Mouse (Mus musculus): ENCODE results near the gene Sec14l2. TPM values are rescaled to one million over a fixed set of nuclear protein-coding genes. Genes with fewer than 3 reads are reported as not detected.

Gene Sec14l2
- polyA plus RNA-seq, 2 experiments from 2014 or later, result 0.48 to 1.2 TPM

DNA sequence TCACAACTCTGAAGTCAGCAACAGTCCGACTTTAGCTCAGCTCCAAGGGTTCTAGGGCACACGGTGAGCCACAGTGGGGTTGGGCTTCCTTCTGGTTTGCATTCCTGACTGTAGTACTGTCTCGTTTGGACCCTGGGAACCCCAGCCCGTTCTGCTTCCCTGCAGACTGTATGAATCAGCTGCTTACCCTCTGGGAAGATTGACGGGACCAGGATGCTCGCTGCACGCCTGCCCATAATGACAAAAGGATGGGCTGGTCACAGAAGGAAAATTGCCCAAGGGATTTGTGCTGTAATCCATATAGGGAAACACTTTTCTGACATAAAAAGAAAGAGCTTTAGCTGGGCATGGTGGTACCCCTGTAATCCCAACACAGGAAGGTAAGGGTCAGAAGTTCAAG is 24.4 kb downstream of the Sec14l2 start:
- no peak for ATAC-seq

DNA sequence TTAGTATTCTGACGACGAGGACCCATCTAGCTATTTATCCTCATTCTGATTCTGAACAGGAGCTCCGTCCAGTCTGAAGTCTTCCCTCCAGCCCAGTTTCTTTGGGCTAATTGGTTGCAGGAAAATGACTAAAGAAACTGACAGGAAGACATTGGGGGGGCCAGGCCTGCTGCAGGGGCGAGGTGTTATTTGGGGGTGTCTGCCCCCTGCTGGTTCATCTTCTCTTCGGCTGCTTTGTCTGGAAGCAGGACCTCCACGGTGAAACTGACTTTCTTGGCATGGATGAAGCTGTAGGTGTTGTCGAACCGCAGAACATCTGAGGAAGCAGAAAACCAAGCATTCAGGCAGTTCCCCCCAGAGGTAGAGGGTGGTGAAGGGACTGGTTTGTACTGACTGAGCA is 25.1 kb downstream of the Sec14l2 start:
- ATAC-seq, result no peak

DNA sequence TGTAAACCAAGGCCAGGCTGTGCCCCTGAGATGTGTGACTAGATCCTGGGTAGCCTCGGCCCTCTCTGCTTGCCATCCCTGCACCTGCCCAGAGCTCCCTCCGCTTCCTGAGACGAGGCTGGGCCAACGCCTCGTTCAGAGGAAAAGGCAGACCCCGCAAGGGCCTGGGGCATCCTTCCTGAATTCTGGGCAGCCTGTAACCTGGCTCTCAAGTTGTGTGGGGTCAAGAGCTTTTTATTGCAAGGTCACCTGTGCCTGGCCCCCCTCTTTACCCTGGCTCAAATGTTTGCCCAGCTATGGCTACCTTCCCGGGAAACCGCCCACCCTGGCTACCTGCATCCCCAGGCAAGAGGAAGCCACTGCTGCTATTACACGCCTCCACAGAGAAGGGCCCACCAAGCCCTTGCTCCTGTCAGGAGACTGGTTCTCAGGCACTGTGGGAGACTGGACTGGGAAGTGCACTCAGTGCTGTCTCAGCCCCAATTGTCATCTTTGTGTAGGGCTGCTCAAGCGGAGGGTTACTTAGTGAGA is 26.1 kb downstream of the Sec14l2 start:
- ATAC-seq, result no peak

DNA sequence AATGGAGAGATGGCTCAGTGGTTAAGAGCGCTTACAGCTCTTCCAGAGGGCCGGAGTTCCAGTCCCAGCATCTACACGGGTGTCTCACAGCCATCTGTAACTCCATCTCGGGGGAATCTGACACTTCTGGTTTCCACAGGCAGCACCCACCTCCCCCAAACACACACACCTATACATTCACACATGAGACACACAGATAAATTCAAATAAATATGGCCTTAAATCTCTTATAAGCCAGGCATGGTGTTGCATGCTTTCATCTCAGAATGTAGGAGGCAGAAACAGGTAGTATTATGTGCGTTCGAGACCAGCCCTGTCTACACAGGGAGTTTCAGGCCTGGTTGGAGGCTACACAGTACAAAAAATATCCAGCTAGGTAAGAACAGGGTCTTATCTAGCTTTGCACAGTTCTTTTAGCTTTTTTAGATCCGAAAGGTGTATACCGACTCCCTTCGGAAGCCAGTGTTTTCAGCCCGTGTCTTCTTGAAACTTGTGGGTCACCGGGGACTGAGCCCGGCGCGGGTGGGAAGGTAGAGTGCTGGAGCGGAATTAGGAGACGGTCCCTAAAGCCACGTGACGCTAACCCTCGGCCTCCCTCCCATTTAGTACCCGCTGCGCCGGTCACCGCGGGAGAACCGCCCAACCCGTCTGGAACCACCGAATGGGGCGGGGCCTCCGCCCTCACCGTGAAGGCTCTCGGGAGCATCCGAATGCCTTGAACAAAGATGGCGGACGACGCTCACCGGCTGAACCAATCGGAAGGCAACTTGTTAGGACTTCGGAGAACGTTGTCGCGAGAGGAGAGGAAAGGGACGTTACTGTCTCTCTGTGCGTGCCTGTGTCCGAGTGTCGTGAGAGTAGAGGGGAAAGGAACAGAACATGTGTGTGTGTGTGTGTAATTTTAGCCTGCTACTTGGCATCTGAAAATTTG is 26.9 kb downstream of the Sec14l2 start:
- ATAC-seq, result peak; percentile 88

DNA sequence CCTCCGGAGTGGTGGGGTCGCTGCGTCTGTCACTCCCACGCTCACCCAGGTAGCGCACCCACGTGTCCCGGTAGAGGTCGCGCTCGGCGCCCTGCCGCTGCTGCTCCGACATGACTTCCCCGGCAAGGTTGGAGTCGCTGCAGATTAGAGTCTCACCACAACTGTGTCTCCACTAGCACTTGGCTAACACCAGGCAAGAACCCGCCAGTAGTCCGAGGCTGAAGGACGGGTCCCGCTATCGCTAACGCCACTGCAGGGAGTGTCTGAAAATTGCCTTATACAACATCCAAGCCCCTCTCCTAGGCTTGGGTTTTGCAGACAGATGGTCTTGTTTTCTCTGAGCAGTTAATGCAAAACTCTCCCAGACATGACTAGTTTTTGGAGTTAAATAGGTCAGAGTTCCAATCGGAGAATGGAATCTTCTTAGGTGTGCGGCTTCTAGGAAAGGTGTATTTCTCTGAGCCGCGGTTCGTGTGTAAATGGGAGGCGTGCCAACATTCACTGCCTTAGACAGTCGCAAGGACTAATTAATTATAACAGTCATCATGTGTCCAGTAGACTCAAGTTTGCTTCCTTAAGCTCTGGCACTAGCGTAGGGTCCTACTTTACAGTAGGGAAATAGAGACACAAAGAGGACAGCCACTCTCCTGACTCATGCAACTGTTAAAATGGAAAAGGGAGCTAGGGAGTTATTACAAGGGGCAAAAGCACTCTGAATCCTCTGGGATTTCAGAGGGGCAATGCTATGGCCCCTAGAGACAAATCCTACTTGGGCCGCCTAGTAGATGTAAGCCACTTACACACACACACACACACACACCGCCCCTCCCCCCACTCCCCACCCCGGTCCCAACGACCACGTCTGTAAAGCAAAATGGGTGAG is 27.8 kb downstream of the Sec14l2 start, which contains the start of gene Mtfp1:
Gene Mtfp1, minus strand, starts transcription at position 275 of the 883 bp plus-strand sequence.
- ATAC-seq, result no peak

DNA sequence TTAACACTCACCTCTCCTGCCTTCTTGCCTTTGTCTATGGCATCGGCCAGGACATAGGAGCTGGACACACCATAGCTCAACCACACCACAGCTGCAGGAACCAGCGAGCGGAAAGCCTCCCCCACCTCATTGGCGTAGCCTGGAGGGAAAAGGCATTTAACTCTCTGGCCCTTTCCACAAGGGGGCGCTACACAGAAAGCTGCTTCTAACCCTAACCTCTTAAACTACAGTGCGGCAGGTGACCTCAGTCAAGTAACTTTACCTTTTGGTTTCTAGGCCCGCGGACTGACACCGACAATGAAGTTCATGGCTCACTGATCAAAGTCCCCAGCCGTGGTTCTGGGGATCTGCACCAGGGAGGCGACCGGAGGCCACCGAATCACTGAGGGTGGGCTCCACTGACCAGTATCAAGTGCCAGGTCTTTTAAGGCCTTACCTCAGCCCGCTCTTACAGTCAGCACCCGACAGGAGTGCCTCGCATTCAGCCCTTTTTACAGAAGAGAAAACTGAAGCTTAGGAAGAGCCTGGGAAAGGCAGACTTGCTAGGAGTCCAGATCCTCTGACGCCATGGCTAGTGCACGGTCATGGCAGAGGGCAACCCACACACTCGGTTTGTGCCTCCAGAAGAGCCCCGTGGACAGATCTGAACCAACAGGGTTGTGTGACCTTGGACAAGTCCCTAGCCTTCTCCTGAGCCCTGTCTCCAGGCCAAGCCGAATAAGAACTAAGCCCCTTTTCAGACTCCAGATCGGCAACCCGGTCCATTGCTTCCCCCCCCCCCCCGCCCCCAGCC is 28.6 kb downstream of the Sec14l2 start:
- ATAC-seq, result peak; percentile 16

DNA sequence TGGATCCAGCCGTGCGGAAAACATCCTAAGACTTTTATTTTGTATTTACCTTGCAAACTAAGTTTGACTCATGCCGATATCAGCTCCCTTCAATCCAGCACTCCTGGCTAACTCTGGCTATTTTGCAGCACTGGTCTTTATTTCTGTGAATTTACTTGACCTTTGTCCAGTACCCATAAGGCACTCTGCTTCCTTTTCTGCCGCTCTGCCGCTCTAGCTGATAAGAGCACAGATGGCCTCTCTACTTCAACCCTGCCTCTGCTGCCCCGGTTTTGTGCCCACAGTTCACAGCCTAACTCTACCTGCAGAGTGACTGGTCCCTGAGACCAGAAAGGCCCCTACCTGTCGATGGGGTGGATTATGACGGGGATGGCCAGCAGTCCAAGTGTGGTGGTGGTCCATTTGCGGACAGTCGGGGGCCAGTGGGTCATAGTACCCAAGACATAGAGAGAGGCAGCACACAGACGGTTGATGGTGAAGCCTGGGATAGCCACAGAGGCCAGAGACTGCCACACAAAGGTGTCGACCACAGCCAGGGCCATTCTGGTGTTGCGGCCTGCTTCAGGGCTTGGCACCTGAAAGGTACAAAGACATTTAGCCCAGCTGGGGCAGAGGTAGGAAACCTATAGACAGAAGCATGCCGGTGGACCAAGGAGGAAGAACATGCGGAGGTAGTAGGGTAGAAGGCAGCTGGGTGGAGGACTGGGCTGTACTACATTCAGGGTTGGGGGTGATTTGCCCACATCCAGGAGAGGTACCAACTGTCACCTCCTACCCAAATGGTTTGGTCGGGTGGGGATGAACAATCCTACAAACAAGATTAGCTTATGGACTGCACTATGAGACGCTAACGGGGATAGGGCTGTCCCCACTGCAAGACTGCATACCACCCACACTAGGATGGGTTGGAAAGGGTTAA is 29.5 kb downstream of the Sec14l2 start:
- no peak for ATAC-seq

DNA sequence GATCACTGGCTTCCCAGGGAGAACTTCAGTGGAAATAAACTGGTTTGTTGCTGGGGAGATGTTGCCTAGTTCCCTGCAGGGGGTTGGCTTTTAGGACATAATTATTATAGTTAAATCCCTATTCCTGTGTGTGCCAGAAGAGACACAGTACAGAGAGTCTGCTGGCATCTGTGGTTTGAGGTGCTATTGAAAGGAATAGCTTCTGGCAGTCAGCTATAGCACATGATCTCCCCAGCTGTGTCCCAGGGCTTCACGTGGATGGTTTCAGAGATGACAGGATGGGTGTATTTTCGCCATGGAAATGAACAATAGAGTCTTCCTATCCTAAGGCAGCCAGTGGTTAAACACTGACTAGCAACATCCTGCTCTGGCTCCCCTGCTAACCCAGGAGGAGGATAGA is 35.9 kb downstream of the Sec14l2 start:
- no peak for ATAC-seq

DNA sequence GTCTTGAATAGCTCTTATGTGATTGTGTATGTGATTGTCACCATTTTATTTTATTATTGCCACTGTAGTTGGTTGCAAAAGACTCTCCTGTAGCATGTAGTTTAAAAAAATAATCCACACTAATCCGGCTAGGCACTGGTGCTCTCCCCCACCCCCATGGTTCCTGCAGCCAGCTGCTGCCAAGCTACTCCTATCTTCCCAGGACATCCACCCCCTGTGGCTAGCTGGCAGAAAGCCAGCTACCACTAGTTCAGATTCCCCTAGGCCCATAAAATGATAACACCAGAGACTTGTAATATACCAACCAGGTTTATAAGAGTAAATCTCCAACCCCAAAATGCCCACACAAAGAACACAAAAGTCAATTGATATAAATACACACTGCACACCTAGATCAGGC is 37.0 kb downstream of the Sec14l2 start:
- ATAC-seq, result no peak

DNA sequence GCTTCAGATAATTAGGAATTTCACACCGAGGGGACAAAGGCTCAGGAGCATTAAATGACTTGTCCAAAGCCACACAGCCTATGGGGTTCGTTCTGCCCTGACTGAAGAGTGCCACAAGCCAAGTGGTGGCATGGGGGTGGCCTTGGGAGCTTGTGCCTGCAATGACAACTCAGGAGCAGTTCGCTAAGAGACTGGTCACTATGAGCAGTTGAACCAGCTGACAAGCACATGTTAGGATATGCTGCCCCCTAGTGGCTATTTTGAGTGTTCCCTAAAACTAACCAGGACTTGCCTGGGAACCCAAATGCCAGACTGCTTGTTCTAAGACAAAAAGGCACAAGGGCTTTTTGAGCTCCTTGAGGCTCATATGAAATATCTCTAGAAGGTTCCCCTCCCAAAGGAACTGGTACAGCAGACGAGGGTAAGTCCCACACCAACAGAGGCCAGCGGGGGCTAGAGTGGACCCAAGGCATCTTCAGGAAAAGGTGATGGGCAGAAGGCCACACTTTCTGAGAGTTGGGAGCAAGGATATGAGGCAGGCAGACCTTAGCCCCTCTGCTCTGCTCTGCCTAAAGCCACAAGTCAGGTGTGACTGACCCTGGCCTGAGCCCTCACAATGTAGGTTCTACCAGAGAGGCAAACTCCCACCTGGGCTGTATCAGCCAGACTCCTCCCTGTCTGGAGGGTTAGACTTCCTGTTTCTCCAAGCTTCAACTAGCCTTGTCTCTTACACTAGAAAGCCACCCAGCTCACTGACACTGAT is 39.7 kb downstream of the Sec14l2 start:
- no peak for ATAC-seq

DNA sequence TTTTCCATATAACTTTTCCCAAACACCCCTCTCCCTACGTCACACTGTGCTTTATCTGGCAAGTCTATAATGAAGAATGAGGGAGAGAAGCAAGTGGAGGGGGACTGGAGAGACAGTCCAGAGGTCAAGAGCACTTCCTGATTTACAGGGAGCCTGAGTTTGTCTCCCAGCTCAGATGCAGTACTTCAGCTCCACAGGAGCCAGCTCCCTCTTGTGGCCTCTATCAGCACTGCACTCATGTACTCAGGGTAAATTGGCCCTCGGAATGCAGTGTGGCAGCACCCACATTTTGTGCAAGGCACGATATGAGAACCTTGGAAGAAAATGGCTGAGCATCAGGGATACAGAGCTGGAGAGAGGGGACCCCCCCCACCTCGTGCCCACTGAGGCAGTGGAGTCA is 43.0 kb downstream of the Sec14l2 start:
- no peak for ATAC-seq

DNA sequence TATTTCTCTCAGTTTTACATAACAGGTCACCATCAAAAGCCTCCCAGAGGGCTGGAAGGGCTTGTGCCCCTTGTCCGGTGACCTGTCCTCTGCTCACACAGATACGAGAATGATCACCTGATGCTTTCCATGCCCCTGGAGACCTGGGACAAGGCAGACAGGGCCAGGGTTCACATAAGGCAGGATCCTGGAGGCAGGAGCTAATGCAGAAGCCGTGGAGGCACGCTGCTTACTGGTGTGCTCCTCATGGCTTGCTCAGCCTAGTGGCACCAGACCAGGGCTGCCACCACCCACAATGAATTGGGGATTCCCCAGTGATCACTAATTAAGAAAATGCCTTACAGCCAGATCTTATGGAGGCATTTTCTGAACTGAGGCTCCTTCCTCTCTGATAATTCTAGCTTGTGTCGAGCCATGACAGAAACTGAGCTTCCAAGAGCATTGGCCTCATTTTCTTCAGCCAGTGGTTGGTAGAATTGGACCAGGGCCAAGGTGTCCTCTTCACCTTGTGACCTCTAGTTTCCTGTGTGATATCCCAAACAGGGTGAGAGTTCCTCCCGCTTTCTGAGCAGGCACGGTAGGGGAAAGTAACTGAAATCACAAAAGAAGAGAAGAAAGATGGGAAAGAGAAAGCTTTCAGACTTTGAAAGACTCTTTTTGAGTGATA is 44.8 kb downstream of the Sec14l2 start:
- no peak for ATAC-seq

DNA sequence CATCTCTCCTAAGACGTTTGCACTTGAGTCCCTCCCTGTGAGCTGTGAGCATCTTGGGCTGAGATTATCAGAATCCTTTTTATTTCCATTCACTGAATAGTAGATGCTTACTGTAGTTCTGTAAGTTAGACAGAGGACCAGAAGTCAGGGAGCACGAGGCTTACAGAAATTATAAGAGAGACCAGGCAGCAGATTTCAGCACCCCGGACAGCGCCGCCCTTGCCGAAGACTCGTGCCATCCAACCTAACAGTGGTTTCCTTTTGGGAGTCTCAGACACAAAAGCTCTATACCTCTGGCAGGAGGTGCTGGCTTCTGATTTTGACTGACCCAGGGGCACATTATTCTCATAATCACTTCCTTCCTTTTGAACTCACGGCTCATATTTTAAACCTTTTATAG is 46.6 kb downstream of the Sec14l2 start:
- ATAC-seq, result no peak

DNA sequence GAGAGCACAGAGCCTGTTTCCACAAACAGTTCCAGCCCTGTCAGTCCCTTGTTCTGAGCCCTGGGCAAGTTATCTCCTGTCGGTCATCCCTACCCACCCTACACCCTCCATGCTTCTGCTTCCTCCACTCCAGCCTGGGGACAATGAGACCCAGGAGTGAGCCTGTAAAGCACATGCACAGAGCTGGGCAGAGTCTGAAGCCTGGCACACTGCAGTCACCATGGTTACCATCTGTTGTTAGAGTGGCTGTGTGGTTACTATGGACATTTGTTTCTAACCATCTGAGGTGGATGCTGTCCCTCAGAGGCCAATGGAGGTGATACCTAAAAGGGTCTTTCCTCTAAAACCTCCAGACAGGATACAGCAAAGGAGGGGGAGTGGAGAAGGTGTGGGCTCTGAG is 53.6 kb downstream of the Sec14l2 start:
- no peak for ATAC-seq

DNA sequence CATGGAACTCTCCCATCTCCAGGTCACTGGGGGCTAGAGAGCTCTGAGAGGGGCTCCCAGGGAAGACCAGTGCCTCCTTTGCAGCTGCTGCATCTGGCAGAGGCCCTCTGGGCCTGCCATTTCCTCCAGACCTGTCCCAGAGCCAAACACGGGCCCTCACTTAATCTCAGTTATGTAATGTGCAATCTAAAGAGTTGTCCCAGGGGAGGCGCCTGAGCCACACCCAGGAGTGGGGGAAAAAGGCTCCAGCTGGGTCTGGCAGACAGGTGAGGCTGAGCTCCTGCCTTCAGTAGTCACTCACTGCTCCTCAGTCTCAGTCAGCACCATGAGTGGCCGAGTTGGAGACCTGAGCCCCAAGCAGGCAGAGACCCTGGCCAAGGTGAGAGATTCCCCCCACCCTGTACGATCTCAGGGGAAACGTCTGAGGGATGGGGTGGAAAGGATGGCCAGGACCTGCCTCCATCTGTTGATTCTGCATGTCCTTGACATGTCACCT is 58.5 kb downstream of the Sec14l2 start, which contains the start of gene Sec14l3:
Gene Sec14l3, plus strand, starts transcription at position 215 of the 496 bp plus-strand sequence.
- ATAC-seq, result no peak

DNA sequence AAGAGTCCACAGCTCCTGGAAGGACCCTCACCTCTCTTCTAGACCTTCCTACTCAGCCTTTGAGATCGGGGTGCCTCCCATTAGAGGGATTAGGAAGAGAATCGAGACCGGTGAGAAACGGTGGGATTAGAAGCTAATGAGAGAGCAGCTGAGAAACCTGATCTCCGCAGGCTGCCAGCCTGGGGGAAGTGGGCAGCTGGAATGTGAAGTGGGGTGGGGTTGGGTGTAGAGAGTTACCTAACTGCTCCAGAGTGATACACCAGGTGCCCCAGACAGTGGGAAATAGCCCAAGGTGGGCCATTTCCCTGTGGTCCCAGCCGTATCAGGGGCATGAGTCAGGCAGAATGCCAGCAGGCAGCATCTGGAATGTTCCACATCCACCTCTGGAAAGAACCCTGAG is 60.2 kb downstream of the Sec14l2 start:
- no peak for ATAC-seq

DNA sequence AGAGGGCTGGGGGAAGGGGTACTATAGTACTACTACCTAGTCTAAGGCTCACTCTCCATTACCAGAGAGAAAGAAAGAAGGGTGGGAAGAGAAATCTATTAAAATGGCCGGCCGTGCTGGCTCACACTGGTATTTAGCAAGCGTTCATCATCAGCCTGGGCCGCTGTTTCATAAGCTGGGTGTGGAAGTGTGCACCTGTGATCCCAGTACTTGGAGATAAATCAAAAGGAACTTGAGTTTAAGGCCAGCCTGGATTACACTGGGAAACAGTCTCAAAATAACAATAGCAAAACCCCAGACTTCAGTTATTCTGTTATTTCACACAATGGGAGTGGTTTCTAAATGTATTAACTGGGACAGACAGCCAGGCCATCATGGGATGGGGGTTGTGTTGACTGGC is 60.7 kb downstream of the Sec14l2 start:
- no peak for ATAC-seq

DNA sequence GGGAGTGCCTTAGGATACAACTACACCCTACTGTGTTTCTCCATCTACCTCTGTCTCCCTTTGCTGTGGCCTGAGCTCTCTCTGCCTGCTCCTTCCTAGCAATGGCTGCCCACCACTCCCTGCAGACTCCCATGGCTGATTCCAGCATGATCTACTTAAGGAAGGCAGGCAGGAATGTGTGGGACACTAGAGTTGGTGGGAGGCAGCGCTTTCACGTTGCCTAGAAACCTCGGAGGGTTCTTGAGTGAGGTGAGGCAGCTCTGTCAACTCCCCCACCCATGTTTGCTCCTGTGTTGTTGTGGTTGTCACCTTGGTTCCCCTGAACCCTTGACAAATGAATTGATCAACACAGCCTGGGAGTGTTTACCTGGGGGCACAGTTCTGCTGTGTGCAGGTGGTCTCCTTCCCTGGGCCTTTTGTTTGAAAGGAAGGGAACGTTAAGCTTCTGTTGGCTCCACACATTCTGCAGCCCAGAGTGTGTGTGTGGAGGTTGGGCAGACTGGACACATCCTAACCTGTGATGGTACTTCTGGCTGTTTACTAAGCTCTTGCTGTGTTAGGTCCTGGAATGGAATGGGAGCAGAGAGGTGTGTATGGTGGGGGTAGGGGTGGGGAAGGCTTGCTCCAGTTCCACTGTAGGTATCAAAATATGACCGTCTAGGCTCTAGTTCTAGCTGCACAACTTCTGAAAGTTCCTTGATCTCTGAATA is 62.2 kb downstream of the Sec14l2 start:
- no peak for ATAC-seq

DNA sequence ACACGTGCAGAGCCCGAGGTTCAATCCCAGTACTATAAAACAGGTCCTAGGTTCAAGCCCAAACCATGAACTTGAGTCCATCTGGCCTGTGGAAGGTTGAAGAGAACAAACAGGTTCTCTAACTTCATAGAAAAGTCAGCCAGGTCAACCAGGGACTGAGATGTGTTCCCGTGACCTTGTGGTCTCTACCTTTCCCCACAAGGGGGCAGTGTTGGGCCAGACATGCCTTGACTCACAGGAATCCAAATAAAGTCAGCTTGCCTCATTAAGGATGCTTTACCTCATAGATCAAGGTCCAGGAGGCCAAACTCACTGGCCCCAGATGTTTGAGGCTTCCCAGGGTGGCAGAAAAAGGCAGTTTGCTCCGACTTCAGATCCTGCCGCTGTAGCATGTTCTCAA is 69.6 kb downstream of the Sec14l2 start:
- no peak for ATAC-seq

Measured in activated CD4-positive, CD25-positive, alpha-beta regulatory T cell, adult 4 months (primary cell).